Mouse (Mus musculus) cerebellum, postnatal 36 days (tissue): ENCODE data around the gene Inpp4b.

Experiments
- DNase-seq, 2 experiments: peaks; one replicate each; pipeline ENCODE4 v3.0.0; 2021 to 2022; ENCODE audit warnings: mixed read lengths in 2 of 2

The Inpp4b gene

GRCm38 (mm10) chr8:81478674-81479073 is 136.3 kb downstream of the Inpp4b start:
- no peak for DNase-seq

GRCm38 (mm10) chr8:81483834-81484233 is 141.5 kb downstream of the Inpp4b start:
- DNase-seq, result no peak

GRCm38 (mm10) chr8:81485626-81486025 is 143.3 kb downstream of the Inpp4b start:
- no peak for DNase-seq

- no peak for DNase-seq
These were observed 147.7 kb downstream of the Inpp4b start for GRCm38 (mm10) chr8:81489894-81490661.

- DNase-seq, result no peak
These were observed 148.8 kb downstream of the Inpp4b start for GRCm38 (mm10) chr8:81491097-81491705.

- DNase-seq, result no peak
These were observed 149.4 kb downstream of the Inpp4b start for GRCm38 (mm10) chr8:81491706-81492204.

GRCm38 (mm10) chr8:81494823-81495222 is 152.5 kb downstream of the Inpp4b start:
- DNase-seq, result no peak

- no peak for DNase-seq
These were observed 155.3 kb downstream of the Inpp4b start for GRCm38 (mm10) chr8:81497646-81498045.

- DNase-seq, result no peak
These were observed 159.9 kb downstream of the Inpp4b start for GRCm38 (mm10) chr8:81502216-81502615.

GRCm38 (mm10) chr8:81502982-81503381 is 160.6 kb downstream of the Inpp4b start:
- no peak for DNase-seq

- DNase-seq, result no peak
These were observed 170.5 kb downstream of the Inpp4b start for GRCm38 (mm10) chr8:81512826-81513225.

GRCm38 (mm10) chr8:81514425-81514824 is 172.1 kb downstream of the Inpp4b start:
- DNase-seq, result no peak

GRCm38 (mm10) chr8:81522085-81522484 is 179.7 kb downstream of the Inpp4b start:
- peak; percentile 11 to 32 for DNase-seq

GRCm38 (mm10) chr8:81524561-81524960 is 182.2 kb downstream of the Inpp4b start:
- no peak for DNase-seq

GRCm38 (mm10) chr8:81527661-81528060 is 185.3 kb downstream of the Inpp4b start:
- DNase-seq, result no peak

GRCm38 (mm10) chr8:81538310-81538709 is 196.0 kb downstream of the Inpp4b start:
- no peak for DNase-seq

- no peak for DNase-seq
These were observed 216.2 kb downstream of the Inpp4b start for GRCm38 (mm10) chr8:81558550-81558949.

- DNase-seq, result no peak
These were observed 220.0 kb downstream of the Inpp4b start for GRCm38 (mm10) chr8:81562405-81562804.

GRCm38 (mm10) chr8:81565484-81565883 is 223.1 kb downstream of the Inpp4b start:
- DNase-seq, result no peak

GRCm38 (mm10) chr8:81572319-81573104 is 230.2 kb downstream of the Inpp4b start:
- no peak for DNase-seq

GRCm38 (mm10) chr8:81575268-81575917 is 233.0 kb downstream of the Inpp4b start:
- no peak for DNase-seq

GRCm38 (mm10) chr8:81578951-81579350 is 236.6 kb downstream of the Inpp4b start:
- DNase-seq, result no peak
